Mouse (Mus musculus) left cerebral cortex, postnatal 14 days (tissue): ENCODE data around the gene Gm10720. TPM values are rescaled to one million over a fixed set of nuclear protein-coding genes. Genes with fewer than 3 reads are reported as not detected.
"Not testable (repeated sequence)": the region's sequence is repeated elsewhere in the genome, so short reads cannot be mapped to it uniquely, and the experiment has no call there.

Experiments used
- DNase-seq, 2 experiments: peaks; one replicate each; pipeline ENCODE4 v3.0.0; 2021 to 2022; ENCODE audit warnings: low spot score in 2 of 2, mixed read lengths in 1 of 2
- intact Hi-C: fragments of 180-260 bp; cut with DNase I; formaldehyde crosslinking; loops from one replicate; pipeline ENCODE4 v1.15.1; 2025
- microRNA-seq, 2 experiments: library from miRNA; unstranded; fragments of <30 nt; microRNA quantifications; one replicate each; pipeline ENCODE4 v1.2.0; 2022
- total RNA-seq, 2 experiments: library from RNA; stranded (reverse); gene quantifications; 2 replicates each; pipeline ENCODE4 v1.2.3; 2021

The Gm10720 gene
- total RNA-seq, 2 experiments from 2014 or later: not detected

DNA sequence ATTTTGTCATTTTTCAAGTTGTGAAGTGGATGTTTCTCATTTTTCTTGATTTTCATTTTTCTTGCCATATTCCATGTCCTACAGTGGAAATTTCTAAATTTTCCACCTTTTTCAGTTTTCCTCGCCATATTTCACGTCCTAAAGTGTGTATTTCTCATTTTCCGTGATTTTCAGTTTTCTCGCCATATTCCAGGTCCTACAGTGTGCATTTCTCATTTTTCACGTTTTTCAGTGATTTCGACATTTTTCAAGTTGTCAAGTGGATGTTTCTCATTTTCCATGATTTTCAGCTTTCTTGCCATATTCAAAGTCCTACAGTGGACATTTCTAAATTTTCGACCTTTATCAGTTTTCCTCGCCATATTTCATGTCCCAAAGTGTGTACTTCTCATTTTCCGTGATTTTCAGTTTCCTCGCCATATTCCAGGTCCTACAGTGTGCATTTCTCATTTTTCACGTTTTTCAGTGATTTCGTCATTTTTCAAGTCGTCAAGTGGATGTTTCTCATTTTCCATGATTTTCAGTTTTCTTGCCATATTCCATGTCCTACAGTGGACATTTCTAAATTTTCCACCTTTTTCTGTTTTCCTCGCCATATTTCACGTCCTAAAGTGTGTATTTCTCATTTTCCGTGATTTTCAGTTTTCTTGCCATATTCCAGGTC lies 8.7 kb downstream of the Gm10720 start:
- intact Hi-C loops: not testable (repeated sequence)
- peak; percentile 72 to 86 for DNase-seq

DNA sequence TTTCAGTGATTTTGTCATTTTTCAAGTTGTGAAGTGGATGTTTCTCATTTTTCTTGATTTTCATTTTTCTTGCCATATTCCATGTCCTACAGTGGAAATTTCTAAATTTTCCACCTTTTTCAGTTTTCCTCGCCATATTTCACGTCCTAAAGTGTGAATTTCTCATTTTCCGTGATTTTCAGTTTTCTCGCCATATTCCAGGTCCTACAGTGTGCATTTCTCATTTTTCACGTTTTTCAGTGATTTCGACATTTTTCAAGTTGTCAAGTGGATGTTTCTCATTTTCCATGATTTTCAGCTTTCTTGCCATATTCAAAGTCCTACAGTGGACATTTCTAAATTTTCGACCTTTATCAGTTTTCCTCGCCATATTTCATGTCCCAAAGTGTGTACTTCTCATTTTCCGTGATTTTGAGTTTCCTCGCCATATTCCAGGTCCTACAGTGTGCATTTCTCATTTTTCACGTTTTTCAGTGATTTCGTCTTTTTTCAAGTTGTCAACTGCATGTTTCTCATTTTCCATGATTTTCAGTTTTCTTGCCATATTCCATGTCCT lies 9.5 kb downstream of the Gm10720 start, which contains the start of gene Gm10717:
Gene Gm10717, plus strand, starts transcription at position 506 of the 556 bp plus-strand sequence.
- peak; percentile 58 to 79 for DNase-seq

DNA sequence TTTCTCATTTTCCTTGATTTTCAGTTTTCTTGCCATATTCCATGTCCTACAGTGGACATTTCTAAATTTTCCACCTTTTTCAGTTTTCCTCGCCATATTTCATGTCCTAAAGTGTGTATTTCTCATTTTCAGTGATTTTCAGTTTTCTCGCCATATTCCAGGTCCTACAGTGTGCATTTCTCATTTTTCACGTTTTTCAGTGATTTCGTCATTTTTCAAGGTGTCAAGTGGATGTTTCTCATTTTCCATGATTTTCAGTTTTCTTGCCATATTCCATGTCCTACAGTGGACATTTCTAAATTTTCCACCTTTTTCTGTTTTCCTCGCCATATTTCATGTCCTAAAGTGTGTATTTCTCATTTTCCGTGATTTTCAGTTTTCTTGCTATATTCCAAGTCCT lies 10.2 kb downstream of the Gm10720 start:
- intact Hi-C loops: not testable (repeated sequence)
- peak; percentile 63 to 89 for DNase-seq

More for the DNA sequence above, 9.5 kb downstream of the Gm10720 start, which contains the start of gene Gm10717:
- intact Hi-C loops: not testable (repeated sequence)

DNA sequence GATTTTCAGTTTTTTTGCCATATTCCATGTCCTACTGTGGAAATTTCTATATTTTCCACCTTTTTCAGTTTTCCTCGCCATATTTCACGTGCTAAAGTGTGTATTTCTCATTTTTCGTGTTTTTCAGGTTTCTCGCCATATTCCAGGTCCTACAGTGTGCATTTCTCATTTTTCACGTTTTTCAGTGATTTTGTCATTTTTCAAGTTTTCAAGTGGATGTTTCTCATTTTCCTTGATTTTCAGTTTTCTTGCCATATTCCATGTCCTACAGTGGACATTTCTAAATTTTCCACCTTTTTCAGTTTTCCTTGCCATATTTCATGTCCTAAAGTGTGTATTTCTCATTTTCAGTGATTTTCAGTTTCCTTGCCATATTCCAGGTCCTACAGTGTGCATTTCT lies 10.7 kb downstream of the Gm10720 start:
- DNase-seq, intact Hi-C loops: not testable (repeated sequence)

DNA sequence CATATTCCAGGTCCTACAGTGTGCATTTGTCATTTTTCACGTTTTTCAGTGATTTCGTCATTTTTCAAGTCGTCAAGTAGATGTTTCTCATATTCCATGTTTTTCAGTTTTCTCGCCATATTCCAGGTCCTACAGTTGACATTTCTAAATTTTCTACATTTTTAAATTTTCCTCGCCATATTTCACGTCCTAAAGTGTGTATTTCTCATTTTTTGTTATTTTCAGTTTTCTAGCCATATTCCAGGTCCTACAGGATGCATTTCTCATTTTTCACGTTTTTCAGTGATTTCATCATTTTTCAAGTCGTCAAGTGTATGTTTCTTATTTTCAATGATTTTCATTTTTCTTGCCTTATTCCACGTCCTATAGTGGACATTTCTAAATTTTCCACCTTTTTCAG lies 11.3 kb downstream of the Gm10720 start:
- DNase-seq, intact Hi-C loops: not testable (repeated sequence)

DNA sequence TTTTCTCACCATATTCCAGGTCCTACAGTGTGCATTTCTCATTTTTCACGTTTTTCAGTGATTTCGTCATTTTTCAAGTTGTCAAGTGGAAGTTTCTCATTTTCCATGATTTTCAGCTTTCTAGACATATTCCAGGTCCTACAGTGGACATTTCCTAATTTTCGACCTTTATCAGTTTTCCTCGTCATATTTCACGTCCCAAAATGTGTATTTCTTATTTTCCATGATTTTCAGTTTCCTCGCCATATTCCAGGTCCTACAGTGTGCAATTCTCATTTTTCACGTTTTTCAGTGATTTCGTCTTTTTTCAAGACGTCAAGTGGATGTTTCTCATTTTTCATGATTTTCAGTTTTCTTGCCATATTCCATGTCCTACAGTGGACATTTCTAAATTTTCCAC lies 11.7 kb downstream of the Gm10720 start:
- DNase-seq, intact Hi-C loops: not testable (repeated sequence)

DNA sequence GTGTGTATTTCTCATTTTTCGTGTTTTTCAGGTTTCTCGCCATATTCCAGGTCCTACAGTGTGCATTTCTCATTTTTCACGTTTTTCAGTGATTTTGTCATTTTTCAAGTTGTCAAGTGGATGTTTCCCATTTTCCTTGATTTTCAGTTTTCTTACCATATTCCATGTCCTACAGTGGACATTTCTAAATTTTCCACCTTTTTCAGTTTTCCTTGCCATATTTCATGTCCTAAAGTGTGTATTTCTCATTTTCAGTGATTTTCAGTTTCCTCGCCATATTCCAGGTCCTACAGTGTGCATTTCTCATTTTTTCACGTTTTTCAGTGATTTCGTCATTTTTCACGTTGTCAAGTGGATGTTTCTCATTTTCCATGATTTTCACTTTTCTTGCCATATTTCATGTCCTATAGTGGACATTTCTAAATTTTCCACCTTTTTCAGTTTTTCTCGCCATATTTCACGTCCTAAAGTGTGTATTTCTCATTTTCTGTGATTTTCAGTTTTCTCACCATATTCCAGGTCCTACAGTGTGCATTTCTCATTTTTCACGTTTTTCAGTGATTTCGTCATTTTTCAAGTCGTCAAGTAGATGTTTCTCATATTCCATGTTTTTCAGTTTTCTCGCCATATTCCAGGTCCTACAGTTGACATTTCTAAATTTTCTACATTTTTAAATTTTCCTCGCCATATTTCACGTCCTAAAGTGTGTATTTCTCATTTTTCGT lies 14.0 kb downstream of the Gm10720 start:
- DNase-seq: peak; percentile 36 to 57
- intact Hi-C loops: not testable (repeated sequence)

DNA sequence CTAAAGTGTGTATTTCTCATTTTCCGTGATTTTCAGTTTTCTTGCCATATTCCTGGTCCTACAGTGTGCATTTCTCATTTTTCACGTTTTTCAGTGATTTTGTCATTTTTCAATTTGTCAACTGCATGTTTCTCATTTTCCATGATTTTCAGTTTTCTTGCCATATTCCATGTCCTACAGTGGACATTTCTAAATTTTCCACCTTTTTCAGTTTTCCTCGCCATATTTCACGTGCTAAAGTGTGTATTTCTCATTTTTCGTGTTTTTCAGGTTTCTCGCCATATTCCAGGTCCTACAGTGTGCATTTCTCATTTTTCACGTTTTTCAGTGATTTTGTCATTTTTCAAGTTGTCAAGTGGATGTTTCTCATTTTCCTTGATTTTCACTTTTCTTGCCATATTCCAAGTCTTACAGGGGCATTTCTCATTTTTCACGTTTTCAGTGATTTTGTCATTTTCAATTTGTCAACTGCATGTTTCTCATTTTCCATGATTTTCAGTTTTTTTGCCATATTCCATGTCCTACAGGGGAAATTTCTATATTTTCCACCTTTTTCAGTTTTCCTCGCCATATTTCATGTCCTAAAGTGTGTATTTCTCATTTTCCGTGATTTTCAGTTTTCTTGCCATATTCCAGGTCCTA lies 15.3 kb downstream of the Gm10720 start:
- DNase-seq, intact Hi-C loops: not testable (repeated sequence)

DNA sequence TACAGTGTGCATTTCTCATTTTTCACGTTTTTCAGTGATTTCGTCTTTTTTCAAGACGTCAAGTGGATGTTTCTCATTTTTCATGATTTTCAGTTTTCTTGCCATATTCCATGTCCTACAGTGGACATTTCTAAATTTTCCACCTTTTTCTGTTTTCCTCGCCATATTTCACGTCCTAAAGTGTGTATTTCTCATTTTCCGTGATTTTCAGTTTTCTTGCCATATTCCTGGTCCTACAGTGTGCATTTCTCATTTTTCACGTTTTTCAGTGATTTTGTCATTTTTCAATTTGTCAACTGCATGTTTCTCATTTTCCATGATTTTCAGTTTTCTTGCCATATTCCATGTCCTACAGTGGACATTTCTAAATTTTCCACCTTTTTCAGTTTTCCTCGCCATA lies 18.8 kb downstream of the Gm10720 start, which contains the start of gene Gm17535:
Gene Gm17535, plus strand, starts transcription at position 301 of the 400 bp plus-strand sequence.
- intact Hi-C loops, DNase-seq: not testable (repeated sequence)

DNA sequence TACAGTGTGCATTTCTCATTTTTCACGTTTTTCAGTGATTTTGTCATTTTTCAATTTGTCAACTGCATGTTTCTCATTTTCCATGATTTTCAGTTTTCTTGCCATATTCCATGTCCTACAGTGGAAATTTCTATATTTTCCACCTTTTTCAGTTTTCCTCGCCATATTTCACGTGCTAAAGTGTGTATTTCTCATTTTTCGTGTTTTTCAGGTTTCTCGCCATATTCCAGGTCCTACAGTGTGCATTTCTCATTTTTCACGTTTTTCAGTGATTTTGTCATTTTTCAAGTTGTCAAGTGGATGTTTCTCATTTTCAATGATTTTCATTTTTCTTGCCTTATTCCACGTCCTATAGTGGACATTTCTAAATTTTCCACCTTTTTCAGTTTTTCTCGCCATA lies 21.1 kb downstream of the Gm10720 start, which contains the start of gene Gm10715:
Gene Gm10715, plus strand, starts transcription at position 301 of the 400 bp plus-strand sequence.
- DNase-seq, intact Hi-C loops: not testable (repeated sequence)

DNA sequence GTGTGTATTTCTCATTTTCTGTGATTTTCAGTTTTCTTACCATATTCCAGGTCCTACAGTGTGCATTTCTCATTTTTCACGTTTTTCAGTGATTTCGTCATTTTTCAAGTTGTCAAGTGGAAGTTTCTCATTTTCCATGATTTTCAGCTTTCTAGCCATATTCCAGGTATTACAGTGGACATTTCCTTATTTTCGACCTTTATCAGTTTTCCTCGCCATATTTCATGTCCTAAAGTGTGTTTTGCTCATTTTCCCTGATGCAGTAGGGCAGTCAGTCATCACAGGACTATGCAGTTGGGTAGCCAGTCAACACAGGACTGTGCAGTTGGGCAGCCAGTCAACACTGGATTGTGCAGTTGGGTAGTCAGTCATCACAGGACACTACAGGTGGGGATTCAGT lies 22.7 kb downstream of the Gm10720 start:
- DNase-seq, intact Hi-C loops: not testable (repeated sequence)

Small RNAs within 50 kb of the gene (microRNA-seq; reads per million reads assigned to microRNA genes)
- gene Mir101c: 0 reads per million in 2 experiments

Other genes starting within 250 kb of the Gm10720 start
- gene Gm10722, start 14.7 kb upstream of the Gm10720 start, total RNA-seq: not detected
- not detected for gene Gm11168, start 12.3 kb upstream of the Gm10720 start, total RNA-seq
- not detected for gene Gm10721, start 2.5 kb upstream of the Gm10720 start, total RNA-seq
- 1 to 10 TPM in 1 of 2 experiments, not detected in 1; 1.5 TPM for gene Gm10719, start 1.8 kb downstream of the Gm10720 start, total RNA-seq
- under 1 TPM in 1 of 2 experiments, not detected in 1; 0.72 TPM for gene Gm10718, start 7.9 kb downstream of the Gm10720 start, total RNA-seq
- gene Gm10717, start 9.8 kb downstream of the Gm10720 start, total RNA-seq: under 1 TPM in 1 of 2 experiments, not detected in 1; 0.68 TPM
- not detected for gene Gm17535, start 18.9 kb downstream of the Gm10720 start, total RNA-seq
- not detected for gene Gm10715, start 21.2 kb downstream of the Gm10720 start, total RNA-seq